Mouse (Mus musculus) midbrain, embryonic 10.5 days (tissue): Measurements from ENCODE around the gene Efs. TPM values are rescaled to one million over a fixed set of nuclear protein-coding genes. Genes with fewer than 3 reads are reported as not detected.

Experiments used
- DNase-seq: peaks from one replicate; pipeline ENCODE4 v3.0.0-alpha.2; 2017; ENCODE audit warnings: low spot score
- H3K27ac ChIP-seq: fragments of 300-500 bp; sonication (generic); replicated peaks from 2 replicates; pipeline ENCODE4 v1.5.1; 2016; ENCODE audit warnings: mild to moderate bottlenecking
- H3K27me3 ChIP-seq: fragments of 300-500 bp; sonication (generic); 2 replicates; pipeline ENCODE4 v1.6.1; 2016; ENCODE audit warnings: low read depth, mild to moderate bottlenecking; ENCODE audit not compliant: poor library complexity, severe bottlenecking
- H3K36me3 ChIP-seq: fragments of 300-500 bp; sonication (generic); 2 replicates; pipeline ENCODE4 v1.6.1; 2016; ENCODE audit warnings: mild to moderate bottlenecking, moderate library complexity
- H3K4me1 ChIP-seq: fragments of 300-500 bp; sonication (generic); 2 replicates; pipeline ENCODE4 v1.6.1; 2016
- H3K4me3 ChIP-seq: fragments of 300-500 bp; sonication (generic); 2 replicates; pipeline ENCODE4 v1.5.1; 2016; ENCODE audit warnings: mild to moderate bottlenecking, moderate library complexity
- H3K9me3 ChIP-seq: fragments of 300-500 bp; sonication (generic); replicated peaks from 2 replicates; pipeline ENCODE4 v1.6.1; 2016; ENCODE audit warnings: mild to moderate bottlenecking
- WGBS: fragments of 180-500 bp; shearing (Covaris S2); methylation state at CpG from one replicate; pipeline ENCODE4 v1.1.7; 2016; 5-methylcytosine and 5-hydroxymethylcytosine counted together
- polyA plus RNA-seq: library from polyadenylated mRNA; unstranded; fragments of >200 nt; fragmentation: Nextera tagmentation; extraction: Ambion mirVana; gene quantifications from 2 replicates; pipeline ENCODE4 v1.2.1, GENCODE M21; 2016

The Efs gene
- polyA plus RNA-seq, 1 experiment from 2014 or later: 42.8 TPM

- no peaks in the 10 kb centered on the region for H3K4me1 ChIP-seq
- no peaks in the 10 kb centered on the region for H3K36me3 ChIP-seq
- 0 out of 2 replicates have a peak, but pooled peaks cover under 1% of the 10 kb centered on the region for H3K27me3 ChIP-seq
- no peak for DNase-seq
- 93% methylated on average over 7 of the region's 7 CpGs for WGBS
- H3K9me3 ChIP-seq: no peaks in the 10 kb centered on the region
- no peak overlapping the region for H3K4me3 ChIP-seq
- H3K27ac ChIP-seq: no peak overlapping the region
Measured at GRCm38 (mm10) chr14:54943971-54944370, 18.0 kb upstream of the Efs start.

GRCm38 (mm10) chr14:54942479-54942878 lies 16.6 kb upstream of the Efs start:
- H3K4me1 ChIP-seq: no peaks in the 10 kb centered on the region
- H3K4me3 ChIP-seq: no peak overlapping the region
- DNase-seq: no peak
- WGBS: 91% methylated on average over 8 of the region's 8 CpGs
- H3K27me3 ChIP-seq: no peaks in the 10 kb centered on the region
- no peaks in the 10 kb centered on the region for H3K36me3 ChIP-seq
- no peaks in the 10 kb centered on the region for H3K9me3 ChIP-seq
- H3K27ac ChIP-seq: no peak overlapping the region

- H3K27me3 ChIP-seq: no peaks in the 10 kb centered on the region
- no peaks in the 10 kb centered on the region for H3K36me3 ChIP-seq
- no peaks in the 10 kb centered on the region for H3K9me3 ChIP-seq
- H3K4me1 ChIP-seq: peaks cover 5% of the 10 kb centered on the region
- 68% methylated on average over 13 of the region's 13 CpGs for WGBS
- H3K4me3 ChIP-seq: no peak overlapping the region
- H3K27ac ChIP-seq: no peak overlapping the region
- no peak for DNase-seq
Measured at GRCm38 (mm10) chr14:54941024-54941978, 15.4 kb upstream of the Efs start.

DNA sequence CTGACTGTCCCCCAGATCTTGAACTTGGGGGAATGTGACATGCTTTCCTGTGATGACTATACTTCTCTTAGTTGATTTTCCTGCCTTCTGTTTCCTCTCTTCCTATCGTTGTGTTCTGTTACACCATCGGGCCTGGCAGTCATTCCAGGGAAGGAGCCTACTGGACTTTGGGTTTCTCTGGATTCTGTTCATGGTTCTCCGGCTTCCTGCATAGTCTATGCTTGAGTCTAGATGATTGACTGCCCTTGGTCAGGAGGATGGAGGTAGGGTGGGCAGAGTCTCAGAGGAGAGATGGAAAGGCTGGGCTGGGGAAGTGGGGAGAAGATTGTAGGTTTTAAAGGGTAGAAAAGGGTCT lies 14.2 kb upstream of the Efs start:
- Histone ChIP-seq H3K27ac (no peak overlapping the region), H3K27me3 (no peaks in the 10 kb centered on the region), H3K9me3 (no peaks in the 10 kb centered on the region), H3K4me3 (no peak overlapping the region), H3K4me1 (peaks cover 11% of the 10 kb centered on the region), H3K36me3 (no peaks in the 10 kb centered on the region)
- DNase-seq: no peak
- 85% methylated on average over 3 of the region's 3 CpGs for WGBS

DNA sequence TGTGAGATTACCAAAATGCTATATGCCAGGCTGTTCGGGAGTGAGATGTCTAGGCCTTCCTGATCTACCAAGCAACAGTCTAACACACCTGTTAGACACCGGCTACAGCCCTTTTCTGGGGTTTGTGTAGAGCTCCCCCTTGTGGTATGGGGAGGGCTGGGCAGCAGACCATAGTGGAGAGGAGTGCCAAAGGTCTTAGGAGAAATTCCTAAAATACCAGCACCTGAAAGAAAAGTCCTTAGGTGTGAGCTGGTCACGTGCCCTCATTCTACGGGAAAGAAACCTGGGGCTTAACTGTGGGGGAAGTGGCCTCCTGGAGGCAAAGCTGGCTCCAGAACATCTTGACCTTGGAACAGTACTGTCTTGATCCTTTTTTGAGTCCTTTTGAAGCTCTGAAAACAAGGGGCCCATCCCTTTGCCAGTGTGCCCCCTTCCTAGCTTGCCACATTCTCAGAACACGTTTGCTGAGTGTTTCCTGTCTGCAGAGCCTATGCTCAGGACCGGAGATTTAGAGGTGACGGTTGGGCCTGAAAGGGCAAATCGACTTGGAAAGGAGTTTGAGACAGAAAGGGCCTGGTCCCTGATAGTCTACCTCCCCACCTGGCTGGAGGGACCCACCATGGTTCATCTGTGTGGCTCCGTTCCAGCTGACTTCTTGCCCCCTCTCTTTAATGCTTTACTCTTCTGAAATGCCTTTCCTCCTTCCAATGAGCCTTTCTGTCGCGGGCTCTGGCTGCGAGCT lies 13.7 kb upstream of the Efs start:
- 56% methylated on average over 12 of the region's 12 CpGs for WGBS
- Histone ChIP-seq H3K4me3 (no peak overlapping the region), H3K4me1 (peaks cover 11% of the 10 kb centered on the region), H3K36me3 (no peaks in the 10 kb centered on the region), H3K27me3 (no peaks in the 10 kb centered on the region), H3K9me3 (no peaks in the 10 kb centered on the region), H3K27ac (0 out of 2 replicates have a peak overlapping the region, but pooled peaks have one; percentile 38)
- DNase-seq: peak; percentile 57

GRCm38 (mm10) chr14:54938431-54939219 lies 12.7 kb upstream of the Efs start:
- H3K4me3 ChIP-seq: no peak overlapping the region
- H3K36me3 ChIP-seq: no peaks in the 10 kb centered on the region
- WGBS: 82% methylated on average over 15 of the region's 15 CpGs
- peaks cover 11% of the 10 kb centered on the region for H3K4me1 ChIP-seq
- H3K27ac ChIP-seq: no peak overlapping the region
- no peak for DNase-seq
- H3K9me3 ChIP-seq: no peaks in the 10 kb centered on the region
- no peaks in the 10 kb centered on the region for H3K27me3 ChIP-seq

- Histone ChIP-seq H3K36me3 (no peaks in the 10 kb centered on the region), H3K27ac (no peak overlapping the region), H3K4me3 (no peak overlapping the region), H3K27me3 (no peaks in the 10 kb centered on the region), H3K4me1 (peaks cover 18% of the 10 kb centered on the region), H3K9me3 (no peaks in the 10 kb centered on the region)
- WGBS: 91% methylated on average over 16 of the region's 16 CpGs
- no peak for DNase-seq
Measured at GRCm38 (mm10) chr14:54937361-54938182, 11.6 kb upstream of the Efs start.

DNA sequence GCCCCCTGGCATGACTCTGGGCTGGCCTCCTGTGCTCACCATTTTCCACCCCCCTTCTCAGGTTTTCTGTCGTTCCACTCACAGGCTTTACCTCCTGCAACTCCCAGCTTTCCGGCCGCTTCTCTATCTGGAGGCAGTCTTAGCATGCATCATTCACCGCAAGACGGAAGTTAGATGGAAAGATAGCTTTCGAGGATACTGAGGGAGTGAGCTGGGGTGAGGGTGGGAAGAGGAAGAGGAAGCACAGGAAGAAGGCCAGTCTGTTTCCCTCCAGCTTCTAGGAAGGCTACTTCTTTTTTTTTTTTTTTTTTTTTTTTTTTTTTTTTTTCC lies 10.9 kb upstream of the Efs start:
- H3K9me3 ChIP-seq: no peaks in the 10 kb centered on the region

GRCm38 (mm10) chr14:54935904-54936830 lies 10.2 kb upstream of the Efs start, which contains the start of gene Cmtm5:
Gene Cmtm5, plus strand, starts transcription at chr14:54936261.
- Histone ChIP-seq H3K27me3 (no peaks in the 10 kb centered on the region), H3K36me3 (no peaks in the 10 kb centered on the region), H3K4me3 (no peak within 1 kb of the TSS), H3K27ac (peak within 1 kb of the TSS; percentile 74), H3K9me3 (no peaks in the 10 kb centered on the region), H3K4me1 (peaks cover 28% of the 10 kb centered on the region)
- DNase-seq: no peak
- 50% methylated on average over 8 of the region's 8 CpGs for WGBS

More for the DNA sequence above, 10.9 kb upstream of the Efs start:
- Histone ChIP-seq H3K27me3 (no peaks in the 10 kb centered on the region), H3K27ac (peak overlapping the region; percentile 74), H3K4me3 (no peak overlapping the region), H3K4me1 (peaks cover 22% of the 10 kb centered on the region), H3K36me3 (no peaks in the 10 kb centered on the region)
- DNase-seq: no peak
- 72% methylated on average over 6 of the region's 6 CpGs for WGBS

- Histone ChIP-seq H3K27ac (peak within 1 kb of the TSS; percentile 57; the same call in 1 of the 2 replicates), H3K4me1 (peaks cover 44% of the 10 kb centered on the region), H3K9me3 (no peaks in the 10 kb centered on the region), H3K4me3 (no peak within 1 kb of the TSS), H3K27me3 (peaks cover 11% of the 10 kb centered on the region), H3K36me3 (no peaks in the 10 kb centered on the region)
- no peak for DNase-seq
- 39% methylated on average over 6 of the region's 6 CpGs for WGBS
Measured at GRCm38 (mm10) chr14:54932645-54933150, 6.8 kb upstream of the Efs start, which contains the start of gene Il25. Gene Il25, plus strand, starts transcription at chr14:54932695.

DNA sequence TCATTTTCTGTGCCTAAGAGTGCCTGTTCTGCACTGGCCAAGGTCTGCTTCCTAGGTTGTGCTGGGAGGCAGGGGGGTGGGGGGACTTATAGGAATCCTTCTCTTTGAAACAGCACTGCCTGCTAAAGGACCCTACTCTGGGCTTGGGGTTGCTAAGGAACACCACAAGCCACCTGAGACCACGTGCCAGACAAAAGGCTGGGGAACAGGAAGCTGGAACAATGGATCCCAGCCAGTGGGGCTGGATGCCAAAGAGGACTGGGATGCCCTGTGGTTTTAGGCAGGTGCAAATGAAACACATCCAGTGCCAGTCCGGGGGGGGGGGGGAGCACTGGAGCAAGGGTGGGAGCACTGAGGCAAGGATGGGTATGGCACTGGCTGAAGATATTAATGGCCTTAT lies 4.5 kb upstream of the Efs start:
- WGBS: 20% methylated on average over 2 of the region's 2 CpGs
- Histone ChIP-seq H3K4me1 (peaks cover 55% of the 10 kb centered on the region), H3K27ac (peak overlapping the region; percentile 50), H3K27me3 (peaks cover 15% of the 10 kb centered on the region), H3K36me3 (no peaks in the 10 kb centered on the region), H3K9me3 (no peaks in the 10 kb centered on the region), H3K4me3 (no peak overlapping the region)
- DNase-seq: no peak
